Mouse (Mus musculus): ENCODE data around the gene Efnb2. TPM values are rescaled to one million over a fixed set of nuclear protein-coding genes. Genes with fewer than 3 reads are reported as not detected.

The Efnb2 gene
- polyA plus RNA-seq, 1 experiment from 2014 or later = 11.7 TPM

DNA sequence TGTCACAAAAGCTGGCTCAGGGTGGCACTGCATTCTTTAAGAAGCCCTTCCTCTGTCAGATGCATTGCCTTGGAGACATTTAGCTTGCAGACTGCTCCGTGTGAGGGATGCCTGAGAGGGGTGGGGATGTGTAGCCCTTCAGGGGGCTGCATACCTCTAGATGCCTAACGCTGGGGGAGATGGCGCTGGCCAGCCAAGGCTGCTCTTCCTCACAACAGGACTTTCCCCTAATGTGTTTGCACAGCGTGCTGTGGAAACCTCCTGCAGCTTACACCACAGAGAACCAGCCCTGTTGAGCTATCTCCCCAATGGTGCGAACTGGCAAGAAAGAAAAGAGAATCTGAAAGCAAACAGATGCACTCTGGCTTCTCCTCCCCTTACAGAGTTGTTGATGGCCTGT, 51.9 kb downstream of the Efnb2 start:
- no peaks in the 10 kb centered on the region for H3K9me3 ChIP-seq
- H3K4me3 ChIP-seq = no peak overlapping the region
- no peak overlapping the region for H3K9ac ChIP-seq
- no peak overlapping the region for H3K27ac ChIP-seq (replicated peaks)
- H3K4me2 ChIP-seq = no peak overlapping the region
- peaks cover 21% of the 10 kb centered on the region for H3K4me1 ChIP-seq
- H3K27me3 ChIP-seq (replicated peaks) = no peaks in the 10 kb centered on the region
- no peaks in the 10 kb centered on the region for H3K36me3 ChIP-seq
- 23% methylated on average over 5 of the region's 5 CpGs for WGBS
- ATAC-seq (ENCODE audit: extremely low read depth, insufficient number of reproducible peaks, low FRiP score, low TSS enrichment) = no peak

DNA sequence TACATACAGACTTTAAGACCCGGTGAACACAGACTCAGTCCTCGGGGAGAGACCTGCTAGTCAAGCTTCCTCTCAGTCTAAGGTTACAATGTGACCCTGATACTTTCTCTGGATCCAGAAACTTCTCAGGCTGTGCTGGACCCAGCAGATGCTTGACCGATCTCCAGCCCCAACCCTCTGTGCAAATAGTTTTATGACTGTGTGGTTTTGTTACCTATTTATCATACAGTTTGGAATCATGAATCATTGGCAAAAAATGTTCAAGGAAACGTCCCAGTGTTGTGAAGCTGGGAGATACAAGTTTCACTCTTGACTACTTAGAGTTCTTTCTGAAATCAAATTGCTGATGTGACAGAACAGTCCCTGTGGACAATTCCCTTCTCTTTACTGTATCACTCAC, 55.4 kb downstream of the Efnb2 start:
- peaks cover 25% of the 10 kb centered on the region for H3K4me1 ChIP-seq
- H3K27ac ChIP-seq (replicated peaks) = no peak overlapping the region
- WGBS = 63% methylated on average over 4 of the region's 4 CpGs
- no peak overlapping the region for H3K9ac ChIP-seq
- no peaks in the 10 kb centered on the region for H3K27me3 ChIP-seq (replicated peaks)
- H3K9me3 ChIP-seq = no peaks in the 10 kb centered on the region
- no peak overlapping the region for H3K4me2 ChIP-seq
- no peak overlapping the region for H3K4me3 ChIP-seq
- H3K36me3 ChIP-seq = no peaks in the 10 kb centered on the region
- no peak for ATAC-seq (ENCODE audit: extremely low read depth, insufficient number of reproducible peaks, low FRiP score, low TSS enrichment)

DNA sequence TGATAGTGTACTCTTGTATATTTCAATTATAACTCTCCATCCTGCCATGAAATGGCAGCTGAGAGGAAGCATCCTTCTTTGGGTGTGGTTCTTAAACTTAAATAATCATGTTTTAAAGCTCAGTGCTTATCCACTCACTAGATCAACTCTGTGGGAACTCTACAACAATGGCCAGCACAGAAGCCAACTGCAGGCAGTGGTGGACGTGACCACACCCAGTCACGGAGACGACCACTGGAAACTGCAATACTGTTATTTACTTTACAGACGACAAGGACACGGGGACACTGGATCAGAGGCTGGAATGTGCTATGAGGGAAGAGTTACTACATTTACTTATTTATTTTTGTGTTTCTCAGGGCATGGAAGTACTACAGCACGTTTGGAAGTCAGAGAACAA, 57.2 kb downstream of the Efnb2 start:
- WGBS = 67% methylated on average over 6 of the region's 6 CpGs
- Histone ChIP-seq H3K36me3 (no peaks in the 10 kb centered on the region), H3K9ac (no peak overlapping the region), H3K27me3 (replicated peaks) (no peaks in the 10 kb centered on the region), H3K4me1 (peaks cover 12% of the 10 kb centered on the region), H3K9me3 (no peaks in the 10 kb centered on the region), H3K4me2 (no peak overlapping the region), H3K27ac (replicated peaks) (no peak overlapping the region), H3K4me3 (no peak overlapping the region)
- no peak for ATAC-seq (ENCODE audit: extremely low read depth, insufficient number of reproducible peaks, low FRiP score, low TSS enrichment)

DNA sequence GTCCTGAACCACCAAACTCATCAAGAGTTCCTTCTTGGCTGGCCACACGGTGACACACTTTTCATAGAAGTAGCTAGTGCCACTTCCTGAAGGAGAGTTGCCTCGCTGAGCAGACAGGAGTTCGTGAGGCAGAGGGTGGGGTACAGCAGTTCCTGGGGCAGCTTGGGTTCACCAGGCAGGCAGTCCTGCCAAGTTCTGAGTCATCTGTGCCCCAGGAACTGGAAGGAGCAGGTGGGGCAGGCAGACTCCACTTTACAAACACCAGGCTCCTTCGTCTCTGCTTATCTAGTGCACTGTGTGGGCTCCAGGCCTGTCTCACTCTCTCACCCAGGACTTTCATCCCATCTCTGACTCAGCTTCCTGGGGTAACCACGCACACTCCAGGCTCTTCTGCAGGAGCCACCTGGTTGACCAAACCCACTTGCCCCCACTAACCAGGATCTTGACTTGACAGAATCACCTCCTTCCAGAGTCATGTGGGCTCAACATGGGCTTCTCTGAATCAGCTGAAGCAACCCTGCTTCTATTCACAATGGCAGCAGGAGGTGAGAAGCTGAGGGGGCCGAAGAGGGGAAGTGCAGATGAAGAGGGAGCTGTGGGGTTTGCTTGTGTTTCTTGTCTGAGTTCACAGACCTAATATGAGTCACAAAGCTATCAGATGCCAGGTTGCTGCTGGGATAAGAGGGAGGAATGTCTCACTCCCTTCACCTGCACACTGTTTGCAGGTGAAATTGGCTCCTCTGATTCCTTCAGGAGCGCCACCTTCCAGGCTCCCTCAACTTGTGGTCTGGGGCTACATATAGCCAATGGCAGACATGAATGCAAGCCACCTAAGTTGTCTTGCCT, 58.2 kb downstream of the Efnb2 start:
- H3K4me1 ChIP-seq = peaks cover 15% of the 10 kb centered on the region
- no peak overlapping the region for H3K9ac ChIP-seq
- no peaks in the 10 kb centered on the region for H3K9me3 ChIP-seq
- H3K27me3 ChIP-seq (replicated peaks) = no peaks in the 10 kb centered on the region
- H3K36me3 ChIP-seq = no peaks in the 10 kb centered on the region
- H3K4me3 ChIP-seq = no peak overlapping the region
- no peak; the same call in 1 of the 2 replicates for ATAC-seq (ENCODE audit: extremely low read depth, insufficient number of reproducible peaks, low FRiP score, low TSS enrichment)
- WGBS = 42% methylated on average over 7 of the region's 7 CpGs
- no peak overlapping the region for H3K4me2 ChIP-seq
- H3K27ac ChIP-seq (replicated peaks) = no peak overlapping the region

DNA sequence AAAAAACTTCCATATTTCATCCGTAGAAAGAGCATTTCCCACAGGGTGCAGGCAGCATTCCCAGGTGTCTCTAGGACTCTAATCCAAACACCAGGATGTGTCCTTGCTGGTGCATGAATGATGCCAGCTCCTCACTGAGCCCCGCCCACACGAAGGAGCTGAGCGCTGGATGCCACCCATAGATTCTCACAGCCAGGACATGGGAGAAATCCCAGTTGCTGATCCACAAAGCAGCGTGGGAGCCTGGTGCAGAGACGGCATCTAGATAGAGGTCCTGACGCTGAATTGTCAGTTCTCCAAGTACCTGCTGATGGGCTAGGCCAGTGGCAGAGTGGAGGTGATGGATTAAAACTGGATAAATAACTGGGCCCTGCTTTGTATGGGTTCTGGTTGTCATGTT, 61.1 kb downstream of the Efnb2 start:
- H3K4me2 ChIP-seq = no peak overlapping the region
- H3K9ac ChIP-seq = no peak overlapping the region
- H3K4me3 ChIP-seq = no peak overlapping the region
- H3K9me3 ChIP-seq = no peaks in the 10 kb centered on the region
- no peaks in the 10 kb centered on the region for H3K27me3 ChIP-seq (replicated peaks)
- no peak for ATAC-seq (ENCODE audit: extremely low read depth, insufficient number of reproducible peaks, low FRiP score, low TSS enrichment)
- 82% methylated on average over 7 of the region's 7 CpGs for WGBS
- H3K4me1 ChIP-seq = peaks cover 28% of the 10 kb centered on the region
- no peaks in the 10 kb centered on the region for H3K36me3 ChIP-seq
- no peak overlapping the region for H3K27ac ChIP-seq (replicated peaks)

DNA sequence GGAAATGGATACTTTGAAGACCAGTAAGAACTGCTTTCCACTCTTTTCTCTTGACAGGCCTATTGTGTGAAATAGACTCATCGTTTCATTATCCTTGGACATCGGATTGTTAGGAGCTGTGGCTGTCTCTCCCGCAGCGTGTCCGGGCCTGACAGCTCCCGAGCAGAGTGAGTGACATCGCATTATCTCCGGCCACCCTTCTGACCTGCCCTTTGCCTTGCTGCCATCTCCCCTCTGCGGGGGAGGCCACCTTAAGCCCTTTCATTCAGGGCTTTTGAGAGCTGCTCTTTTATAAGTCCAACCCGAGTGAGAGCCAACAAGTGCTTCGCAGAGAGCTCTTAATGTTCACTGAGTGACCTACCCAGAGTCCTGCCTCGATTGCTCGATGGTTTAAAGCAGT, 63.6 kb downstream of the Efnb2 start:
- no peaks in the 10 kb centered on the region for H3K27me3 ChIP-seq (replicated peaks)
- H3K27ac ChIP-seq (replicated peaks) = no peak overlapping the region
- H3K4me2 ChIP-seq = peak overlapping the region; percentile 14; the same call in 1 of the 2 replicates
- H3K9me3 ChIP-seq = no peaks in the 10 kb centered on the region
- peaks cover 18% of the 10 kb centered on the region for H3K4me1 ChIP-seq
- no peak for ATAC-seq (ENCODE audit: extremely low read depth, insufficient number of reproducible peaks, low FRiP score, low TSS enrichment)
- no peaks in the 10 kb centered on the region for H3K36me3 ChIP-seq
- H3K4me3 ChIP-seq = no peak overlapping the region
- 24% methylated on average over 13 of the region's 13 CpGs for WGBS
- 0 out of 2 replicates have a peak overlapping the region, but pooled peaks have one; percentile 16 for H3K9ac ChIP-seq

DNA sequence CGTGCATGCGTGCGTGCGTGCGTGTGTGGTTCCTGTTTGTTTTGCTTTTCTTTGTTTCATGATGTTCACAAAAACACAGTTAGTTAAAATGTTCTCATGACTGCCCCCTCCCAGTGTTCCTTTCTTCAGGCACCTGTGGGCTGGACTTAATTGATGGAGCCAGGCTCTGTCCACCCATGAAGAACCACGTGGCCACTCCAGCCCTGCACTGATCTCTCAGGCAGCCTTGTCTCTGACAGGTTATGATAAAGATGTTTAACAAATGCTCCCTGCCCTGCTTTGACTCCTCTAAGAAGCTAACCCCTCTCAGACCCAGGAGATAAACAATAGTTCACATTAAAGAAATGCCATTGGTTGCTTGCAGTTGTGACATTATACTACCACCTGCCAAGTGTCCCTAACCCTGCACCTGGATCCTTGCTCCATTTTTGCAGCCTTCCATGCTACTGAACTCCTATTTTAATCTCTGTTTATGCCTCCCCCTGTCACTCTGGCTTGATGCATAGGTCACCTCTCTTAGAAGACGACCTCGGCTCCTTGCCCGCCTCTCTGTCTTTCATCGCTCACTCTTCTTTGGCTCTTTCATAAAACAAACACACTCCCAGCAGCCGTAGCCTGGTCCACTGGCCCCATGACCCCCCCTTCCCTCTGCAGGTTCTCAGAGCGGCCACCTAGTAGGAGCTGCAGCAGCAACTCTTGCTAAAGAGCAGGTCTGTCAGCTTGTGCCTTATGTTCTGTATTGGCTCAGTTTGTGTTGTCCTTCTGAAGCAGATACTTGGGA, 65.0 kb downstream of the Efnb2 start:
- no peak overlapping the region for H3K9ac ChIP-seq
- 58% methylated on average over 12 of the region's 12 CpGs for WGBS
- no peak for ATAC-seq (ENCODE audit: extremely low read depth, insufficient number of reproducible peaks, low FRiP score, low TSS enrichment)

DNA sequence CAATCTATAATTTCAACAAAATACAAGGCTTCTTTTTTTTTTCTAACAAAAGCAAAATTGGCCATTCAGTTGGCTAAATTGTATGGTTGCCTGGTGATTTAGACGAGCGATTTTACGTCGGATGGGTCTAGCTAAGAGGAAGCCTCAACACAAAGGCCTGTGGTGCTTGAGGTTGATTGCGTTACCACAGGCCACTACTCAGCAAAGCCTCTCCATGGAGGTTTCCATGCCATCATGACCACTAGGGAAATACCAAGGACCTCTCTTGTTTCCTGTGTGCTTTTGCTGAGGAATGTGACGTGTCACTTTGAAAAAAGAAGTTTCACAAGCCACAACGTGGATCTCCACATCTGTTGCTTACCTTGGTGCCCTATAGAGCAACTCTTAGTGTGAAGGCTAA, 67.2 kb downstream of the Efnb2 start:
- no peak for ATAC-seq (ENCODE audit: extremely low read depth, insufficient number of reproducible peaks, low FRiP score, low TSS enrichment)
- Histone ChIP-seq H3K36me3 (no peaks in the 10 kb centered on the region), H3K9me3 (no peaks in the 10 kb centered on the region), H3K27ac (replicated peaks) (no peak overlapping the region), H3K9ac (no peak overlapping the region), H3K27me3 (replicated peaks) (no peaks in the 10 kb centered on the region), H3K4me2 (no peak overlapping the region), H3K4me3 (no peak overlapping the region), H3K4me1 (peaks cover 31% of the 10 kb centered on the region)
- 73% methylated on average over 7 of the region's 7 CpGs for WGBS

More for the DNA sequence above, 65.0 kb downstream of the Efnb2 start:
- no peaks in the 10 kb centered on the region for H3K36me3 ChIP-seq
- H3K4me3 ChIP-seq = no peak overlapping the region
- H3K9me3 ChIP-seq = no peaks in the 10 kb centered on the region
- peaks cover 23% of the 10 kb centered on the region for H3K4me1 ChIP-seq
- no peak overlapping the region for H3K4me2 ChIP-seq
- no peaks in the 10 kb centered on the region for H3K27me3 ChIP-seq (replicated peaks)
- no peak overlapping the region for H3K27ac ChIP-seq (replicated peaks)

DNA sequence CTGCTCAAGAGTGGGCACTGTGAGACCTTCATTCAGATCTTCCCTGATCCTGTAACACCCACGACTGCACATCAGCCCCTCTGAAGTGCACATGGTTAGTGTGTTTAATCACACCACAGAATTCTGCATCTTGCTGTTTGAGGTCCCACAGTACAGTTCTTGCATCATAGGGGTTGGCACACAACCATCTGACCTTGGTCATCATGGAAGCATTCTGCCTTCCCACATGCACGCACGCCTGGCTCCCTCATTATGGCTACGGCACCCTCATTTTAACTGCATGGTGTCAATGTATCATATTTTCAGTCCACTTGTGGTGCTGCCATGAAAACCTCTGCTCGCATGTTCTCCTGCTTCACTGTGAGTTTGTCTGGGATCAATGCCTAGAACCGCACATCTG, 67.7 kb downstream of the Efnb2 start:
- ATAC-seq (ENCODE audit: extremely low read depth, insufficient number of reproducible peaks, low FRiP score, low TSS enrichment) = no peak
- no peak overlapping the region for H3K9ac ChIP-seq
- H3K4me1 ChIP-seq = peaks cover 31% of the 10 kb centered on the region
- H3K4me2 ChIP-seq = no peak overlapping the region
- no peak overlapping the region for H3K27ac ChIP-seq (replicated peaks)
- 91% methylated on average over 6 of the region's 6 CpGs for WGBS
- H3K9me3 ChIP-seq = no peaks in the 10 kb centered on the region
- H3K36me3 ChIP-seq = no peaks in the 10 kb centered on the region
- no peaks in the 10 kb centered on the region for H3K27me3 ChIP-seq (replicated peaks)
- H3K4me3 ChIP-seq = no peak overlapping the region

DNA sequence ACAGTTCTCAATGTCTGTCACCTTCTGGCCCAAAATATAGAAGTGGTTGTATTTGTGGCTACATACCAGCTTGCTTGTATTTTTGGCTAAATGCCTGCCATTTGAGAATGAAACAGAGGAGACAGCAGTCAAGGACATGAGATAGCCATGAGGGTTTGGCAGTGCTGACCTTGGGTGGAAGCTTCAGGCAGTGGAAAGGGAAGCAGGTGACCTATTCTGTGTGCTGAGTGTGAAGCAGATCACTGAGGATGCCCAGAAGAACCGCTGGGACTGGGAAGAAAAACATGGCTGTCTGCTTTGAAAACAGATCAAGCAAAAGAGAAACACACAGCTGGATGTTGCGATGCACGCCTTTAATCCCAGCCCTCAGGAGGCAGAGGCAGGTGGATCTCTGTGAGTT, 68.7 kb downstream of the Efnb2 start:
- H3K4me2 ChIP-seq = no peak overlapping the region
- no peaks in the 10 kb centered on the region for H3K9me3 ChIP-seq
- H3K27me3 ChIP-seq (replicated peaks) = no peaks in the 10 kb centered on the region
- H3K4me1 ChIP-seq = peaks cover 22% of the 10 kb centered on the region
- ATAC-seq (ENCODE audit: extremely low read depth, insufficient number of reproducible peaks, low FRiP score, low TSS enrichment) = no peak
- no peaks in the 10 kb centered on the region for H3K36me3 ChIP-seq
- H3K9ac ChIP-seq = no peak overlapping the region
- no peak overlapping the region for H3K4me3 ChIP-seq
- no peak overlapping the region for H3K27ac ChIP-seq (replicated peaks)
- WGBS = 78% methylated on average over 3 of the region's 3 CpGs

DNA sequence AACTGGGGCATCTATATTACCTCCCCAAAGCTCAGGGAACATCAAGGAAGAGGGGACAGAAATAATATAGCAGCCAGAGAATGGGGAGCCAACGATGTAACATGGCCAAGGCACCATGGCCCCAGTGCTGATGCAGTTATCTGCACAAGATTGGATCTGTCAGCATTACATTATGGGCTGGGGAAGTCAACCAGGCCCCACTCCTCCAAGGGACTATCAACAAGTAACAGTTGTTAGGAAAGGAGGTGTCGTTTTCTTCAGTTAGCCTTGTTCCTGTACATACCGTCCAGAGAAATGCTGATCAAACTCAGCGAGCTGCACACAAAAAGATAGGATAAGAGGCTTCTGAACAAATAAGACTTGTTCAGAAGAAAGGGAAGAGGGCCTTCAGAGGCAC, 77.1 kb downstream of the Efnb2 start:
- H3K36me3 ChIP-seq = no peaks in the 10 kb centered on the region
- 20% methylated on average over 4 of the region's 4 CpGs for WGBS
- H3K4me1 ChIP-seq = peaks cover 16% of the 10 kb centered on the region
- no peak overlapping the region for H3K9ac ChIP-seq
- peaks cover 10% of the 10 kb centered on the region for H3K27me3 ChIP-seq (replicated peaks)
- H3K9me3 ChIP-seq = no peaks in the 10 kb centered on the region
- no peak for ATAC-seq (ENCODE audit: extremely low read depth, insufficient number of reproducible peaks, low FRiP score, low TSS enrichment)
- H3K4me3 ChIP-seq = no peak overlapping the region
- no peak overlapping the region for H3K27ac ChIP-seq (replicated peaks)
- no peak overlapping the region for H3K4me2 ChIP-seq

Data from heart, embryonic 13.5 days (tissue).